8 mouse cellular contexts compared by ENCODE assay signal in the genomic region with DNA sequence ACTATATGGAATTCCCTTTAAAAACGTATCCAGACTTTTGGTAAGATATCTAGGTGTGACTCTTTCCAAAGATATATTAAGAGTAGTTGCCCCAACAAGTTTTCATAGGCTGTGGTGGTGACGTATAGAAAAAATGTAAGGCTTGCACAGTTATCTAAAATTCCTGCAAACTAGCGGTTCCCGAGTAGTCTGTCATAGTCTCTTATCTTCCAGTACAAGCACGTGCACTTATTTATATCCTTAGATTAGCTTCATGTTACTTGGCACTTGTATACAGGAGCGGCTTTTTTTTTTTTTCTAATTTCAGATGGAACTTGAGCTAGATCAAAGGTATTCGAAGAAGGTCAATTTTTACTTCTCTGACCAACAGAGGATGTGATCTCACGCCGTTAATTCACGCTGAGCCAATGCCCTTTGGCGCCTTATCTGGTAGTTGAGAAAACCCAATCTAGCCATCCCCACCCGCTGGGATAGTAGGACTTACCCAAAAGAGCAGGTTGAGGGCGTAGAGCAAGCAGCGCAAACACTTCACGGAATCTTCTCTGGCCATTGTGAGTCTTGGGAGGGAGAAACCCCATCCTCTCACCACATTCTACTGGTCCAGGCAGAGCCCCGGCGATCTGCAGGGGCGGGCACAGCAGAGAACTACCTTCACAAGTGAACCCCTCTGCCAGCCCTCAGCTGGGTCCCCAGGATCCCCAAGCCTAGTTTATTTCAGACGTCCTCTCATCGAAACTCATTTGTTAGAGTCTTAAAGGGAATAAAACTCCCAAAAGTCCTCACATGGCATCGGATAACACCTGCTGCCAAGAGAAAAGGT. TPM values are rescaled to one million over a fixed set of nuclear protein-coding genes. Genes with fewer than 3 reads are reported as not detected.
DNase-seq lines count a peak whose midpoint lies in the region; ATAC-seq and TF ChIP-seq lines count a peak whose summit lies in the region.

No protein-coding gene starts in this region.

- peak overlapping the region; percentile 88 for H3K4me2 ChIP-seq in heart, embryonic 11.5 days
- H3K4me2 ChIP-seq in kidney, embryonic 15.5 days, result peak overlapping the region; percentile 85

- ATAC-seq in heart, embryonic 11.5 days (replicated peaks; ENCODE audit: insufficient number of reproducible peaks, low FRiP score, low TSS enrichment), result 0 out of 2 replicates have a peak, but pooled peaks have one; percentile 41
- ATAC-seq in kidney, embryonic 15.5 days (replicated peaks; ENCODE audit: low FRiP score), result peak; percentile 49; the same call in 1 of the 2 replicates

- intact Hi-C loops in gastrocnemius, postnatal 36 days (cut with DNase I), result no loop called here

- 0 out of 4 replicates have a peak, but pooled peaks cover 0 to 2% of the 10 kb centered on the region in 2 experiments for H3K4me1 ChIP-seq in ES-E14 (ENCODE audit: control insufficient read depth in 2 of 2, insufficient read depth in 2 of 2, low read length in 2 of 2, poor library complexity in 1 of 2)
- H3K4me1 ChIP-seq in heart, embryonic 11.5 days (ENCODE audit: control insufficient read depth, insufficient read depth, low read length), result peaks cover under 1% of the 10 kb centered on the region; the same call in 1 of the 2 replicates
- peaks cover 12% of the 10 kb centered on the region for H3K4me1 ChIP-seq in kidney, embryonic 15.5 days

- no peaks in the 10 kb centered on the region for H3K36me3 ChIP-seq in ES-E14 (ENCODE audit: control insufficient read depth, insufficient read depth, low read length, poor library complexity, severe bottlenecking)
- H3K36me3 ChIP-seq in heart, embryonic 11.5 days (ENCODE audit: control insufficient read depth, insufficient read depth, low read length), result peaks cover 3% of the 10 kb centered on the region
- H3K36me3 ChIP-seq in kidney, embryonic 15.5 days, result peaks cover 16% of the 10 kb centered on the region

- H3K27me3 ChIP-seq in heart, embryonic 11.5 days (ENCODE audit: control insufficient read depth, insufficient read depth, low read length), result no peaks in the 10 kb centered on the region
- peaks cover 10% of the 10 kb centered on the region; the same call in 1 of the 2 replicates for H3K27me3 ChIP-seq in kidney, embryonic 15.5 days

- H3K9me3 ChIP-seq in ES-E14 (ENCODE audit: control insufficient read depth, insufficient read depth, low read depth, low read length), result no peaks in the 10 kb centered on the region
- H3K9me3 ChIP-seq in heart, embryonic 11.5 days (replicated peaks; ENCODE audit: control insufficient read depth, low read length), result no peaks in the 10 kb centered on the region
- no peaks in the 10 kb centered on the region for H3K9me3 ChIP-seq in kidney, embryonic 15.5 days (replicated peaks)

- DNase-seq in ES-E14 (ENCODE audit: low read depth, low spot score), result peak; percentile 12
- DNase-seq in adrenal gland, postnatal 25 days, result peak; percentile 24
- peak; percentile 19 to 26 for DNase-seq in lung, postnatal 4 days
- no peak for DNase-seq in urinary bladder, adult 2 months (ENCODE audit: low spot score)
- no peak for DNase-seq in right cerebral cortex, postnatal 4 days
- DNase-seq in gastrocnemius, postnatal 36 days, result no peak

- whole genome bisulfite sequencing in heart, embryonic 11.5 days (ENCODE audit: insufficient replicate concordance), result 5% methylated on average over 21 of the region's 21 CpGs
- WGBS in kidney, embryonic 15.5 days, result 17% methylated on average over 21 of the region's 21 CpGs

- H3K27ac ChIP-seq in ES-E14 (ENCODE audit: insufficient read depth, low read depth, low read length, poor library complexity, severe bottlenecking), result no peak overlapping the region
- H3K27ac ChIP-seq in heart, embryonic 11.5 days (ENCODE audit: low read depth, low read length), result peak overlapping the region; percentile 97
- peak overlapping the region; percentile 95 for H3K27ac ChIP-seq in kidney, embryonic 15.5 days

- peak overlapping the region; percentile 79; a peak in 3 of 4 replicates for H3K4me3 ChIP-seq in ES-E14 (ENCODE audit: insufficient read depth in 1 of 2, low read depth in 1 of 2, low read length in 2 of 2, poor library complexity in 1 of 2, severe bottlenecking in 1 of 2)
- peak overlapping the region; percentile 73 for H3K4me3 ChIP-seq in heart, embryonic 11.5 days (ENCODE audit: low read depth, low read length)
- H3K4me3 ChIP-seq in kidney, embryonic 15.5 days (replicated peaks), result peak overlapping the region; percentile 84

- in situ Hi-C loops in ES-E14 (cut with MboI; ENCODE audit: low sequenced_read_pairs in 2 of 2, unreplicated experiment in 2 of 2), result no loop called here

- no peak overlapping the region for H3K9ac ChIP-seq in ES-E14 (ENCODE audit: insufficient read depth, low read depth, low read length, poor library complexity, severe bottlenecking)
- H3K9ac ChIP-seq in heart, embryonic 11.5 days (ENCODE audit: low read depth, low read length), result peak overlapping the region; percentile 85
- peak overlapping the region; percentile 84 for H3K9ac ChIP-seq in kidney, embryonic 15.5 days

TF ChIP-seq in ES-E14, 5 proteins besides CTCF, POLR2A, EP300 and RAD21:
- TF ChIP-seq MAFK (IDR thresholded peaks at IDR 0.05; ENCODE audit: insufficient read depth, low read depth, low read length), result no peak
- no peak for TF ChIP-seq ZNF384 (IDR thresholded peaks at IDR 0.05; ENCODE audit: low read depth, low read length)
- TF ChIP-seq CHD2 (IDR thresholded peaks at IDR 0.05; ENCODE audit: low read depth, low read length), result no peak
- no peak for TF ChIP-seq ZC3H11A (IDR thresholded peaks at IDR 0.05; ENCODE audit: borderline replicate concordance, low read depth, low read length)
- no peak for TF ChIP-seq HCFC1 (IDR thresholded peaks at IDR 0.05; ENCODE audit: borderline replicate concordance, insufficient read depth, low read length)

RNA-seq across cellular contexts. Expression of a gene that starts 1.6 kb away (rescaled TPM):
- total RNA-seq in ES-E14 (2012; rRNA removed), result 2.0 and 2.5 TPM in 2 replicates
- total RNA-seq in adrenal gland, postnatal 25 days (2021), result 150 and 159 TPM in 2 replicates
- 70.1 and 74.8 TPM in 2 replicates for polyA plus RNA-seq in heart, embryonic 11.5 days (2014; fragmentation: Nextera tagmentation; extraction: Ambion mirVana)
- polyA plus RNA-seq in kidney, embryonic 15.5 days (2015; fragmentation: Nextera tagmentation; extraction: Ambion mirVana), result 58.5 and 62.6 TPM in 2 replicates
- 24.7 and 27.9 TPM in 2 replicates for polyA plus RNA-seq in urinary bladder, adult 2 months (2012; rRNA removed)
- 10 to 100 TPM; 12.5 to 13.4 TPM for total RNA-seq in gastrocnemius, postnatal 36 days (2021)

Comparison
In these comparisons a context has a peak if more than half of its experiments do, and no peak if none do; other contexts are left out.
1. DNase-seq: peak in ES-E14 (single experiment), adrenal gland, postnatal 25 days (single experiment) and lung, postnatal 4 days (2 of 2); none in urinary bladder, adult 2 months (single experiment), right cerebral cortex, postnatal 4 days (single experiment) and gastrocnemius, postnatal 36 days (0 of 2).
2. RNA of a gene that starts 1.6 kb away (total RNA-seq): 150 to 159 TPM in adrenal gland, postnatal 25 days; 12.5 to 13.4 TPM in gastrocnemius, postnatal 36 days and 2.0 to 2.5 TPM in ES-E14; every median in the first group is over 10 times any median in the second.
3. Peak in every context shown above with its lines, with median percentiles within 50 percentile points of each other: H3K4me3 ChIP-seq.